Mouse (Mus musculus) ES-Bruce4 (cell line): Measurements from ENCODE around the gene Sox5. TPM values are rescaled to one million over a fixed set of nuclear protein-coding genes. Genes with fewer than 3 reads are reported as not detected.

Experiments
- H3K27ac ChIP-seq: 2 replicates; pipeline ENCODE4 v1.5.1; 2012; ENCODE audit warnings: low read length, inconsistent platforms; ENCODE audit not compliant: insufficient read depth
- H3K27me3 ChIP-seq: 2 replicates; pipeline ENCODE4 v1.6.1; 2012; ENCODE audit warnings: mild to moderate bottlenecking, low read length, inconsistent platforms; ENCODE audit not compliant: control insufficient read depth, poor library complexity, insufficient read depth, severe bottlenecking
- H3K36me3 ChIP-seq: 2 replicates; pipeline ENCODE4 v1.6.1; 2012; ENCODE audit warnings: inconsistent platforms, mild to moderate bottlenecking, low read length, moderate library complexity; ENCODE audit not compliant: control insufficient read depth, poor library complexity, insufficient read depth, severe bottlenecking
- H3K4me1 ChIP-seq: one replicate; pipeline ENCODE4 v1.8.1; 2011; ENCODE audit warnings: low read length; ENCODE audit not compliant: control insufficient read depth, insufficient read depth
- H3K4me3 ChIP-seq: 2 replicates; pipeline ENCODE4 v1.5.1; 2011; ENCODE audit warnings: low read depth, mild to moderate bottlenecking, low read length
- H3K9ac ChIP-seq: 2 replicates; pipeline ENCODE4 v1.6.1; 2012; ENCODE audit warnings: low read depth, mild to moderate bottlenecking, inconsistent platforms; ENCODE audit not compliant: poor library complexity, severe bottlenecking
- H3K9me3 ChIP-seq: replicated peaks from 2 replicates; pipeline ENCODE4 v1.6.1; 2012; ENCODE audit warnings: mild to moderate bottlenecking, low read length, inconsistent platforms; ENCODE audit not compliant: control insufficient read depth, poor library complexity, insufficient read depth, severe bottlenecking
- CTCF ChIP-seq: IDR thresholded peaks from one replicate; pipeline ENCODE4 v1.8.1; 2011; ENCODE audit warnings: low read depth, low read length
- EP300 ChIP-seq: IDR thresholded peaks from 2 replicates; pipeline ENCODE4 v1.6.1; 2011; ENCODE audit warnings: low read depth, low read length; ENCODE audit not compliant: insufficient read depth
- POLR2A ChIP-seq: IDR thresholded peaks from one replicate; pipeline ENCODE4 v1.8.1; 2011; ENCODE audit warnings: low read length; ENCODE audit not compliant: insufficient read depth
- polyA plus RNA-seq: library from polyadenylated mRNA; stranded (reverse); fragments of >200 nt; gene quantifications from 2 replicates; pipeline ENCODE4 v1.2.4, GENCODE M21; 2011; ENCODE audit warnings: low read depth; ENCODE audit not compliant: missing spikeins, insufficient read depth, insufficient read length

Sox5 gene
- polyA plus RNA-seq, 1 experiment = not detected

GRCm38 (mm10) chr6:143855421-143855820, 926.4 kb downstream of the Sox5 start:
- Histone ChIP-seq H3K27me3 (no peaks in the 10 kb centered on the region), H3K4me3 (no peak overlapping the region), H3K9ac (no peak overlapping the region), H3K4me1 (no peaks in the 10 kb centered on the region), H3K27ac (no peak overlapping the region), H3K9me3 (no peaks in the 10 kb centered on the region), H3K36me3 (no peaks in the 10 kb centered on the region)
- TF ChIP-seq POLR2A = no peak
- TF ChIP-seq EP300 = no peak
- no peak for TF ChIP-seq CTCF

GRCm38 (mm10) chr6:143854031-143854430, 927.7 kb downstream of the Sox5 start:
- TF ChIP-seq EP300 (no peak), CTCF (no peak), POLR2A (no peak)
- no peak overlapping the region for H3K4me3 ChIP-seq
- no peak overlapping the region for H3K9ac ChIP-seq
- no peaks in the 10 kb centered on the region for H3K4me1 ChIP-seq
- no peaks in the 10 kb centered on the region for H3K27me3 ChIP-seq
- H3K27ac ChIP-seq = no peak overlapping the region
- no peaks in the 10 kb centered on the region for H3K9me3 ChIP-seq
- H3K36me3 ChIP-seq = no peaks in the 10 kb centered on the region

DNA sequence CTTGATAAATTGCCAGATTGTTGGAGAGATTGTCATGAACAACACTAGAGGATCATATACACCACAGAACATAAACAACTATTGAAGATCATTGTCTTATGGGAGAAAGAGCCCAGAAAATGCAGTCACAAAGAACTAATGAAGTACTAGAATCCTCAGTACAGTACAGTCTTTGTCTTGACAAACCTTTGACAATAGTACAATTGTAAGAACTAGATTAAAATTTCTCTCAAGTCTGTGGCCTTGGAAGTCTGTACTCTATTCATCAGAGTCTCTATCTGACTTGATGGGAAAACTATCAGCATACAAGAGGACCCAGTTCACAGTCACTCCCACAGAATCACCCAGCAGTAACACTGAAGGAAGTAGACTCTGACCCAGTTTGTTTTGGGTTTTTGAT, 936.0 kb downstream of the Sox5 start:
- H3K27ac ChIP-seq = no peak overlapping the region
- H3K27me3 ChIP-seq = no peaks in the 10 kb centered on the region
- no peaks in the 10 kb centered on the region for H3K36me3 ChIP-seq
- no peak overlapping the region for H3K4me3 ChIP-seq
- no peaks in the 10 kb centered on the region for H3K9me3 ChIP-seq
- H3K9ac ChIP-seq = no peak overlapping the region
- no peaks in the 10 kb centered on the region for H3K4me1 ChIP-seq
- TF ChIP-seq EP300 = no peak
- no peak for TF ChIP-seq CTCF
- no peak for TF ChIP-seq POLR2A

- Histone ChIP-seq H3K4me1 (no peaks in the 10 kb centered on the region), H3K4me3 (no peak overlapping the region), H3K27me3 (no peaks in the 10 kb centered on the region), H3K36me3 (no peaks in the 10 kb centered on the region), H3K9me3 (no peaks in the 10 kb centered on the region), H3K9ac (no peak overlapping the region), H3K27ac (no peak overlapping the region)
- TF ChIP-seq EP300 = no peak
- no peak for TF ChIP-seq POLR2A
- no peak for TF ChIP-seq CTCF
Measured at GRCm38 (mm10) chr6:143844701-143844970, 937.1 kb downstream of the Sox5 start.

- TF ChIP-seq EP300 (no peak), CTCF (no peak), POLR2A (no peak)
- no peaks in the 10 kb centered on the region for H3K27me3 ChIP-seq
- no peak overlapping the region for H3K27ac ChIP-seq
- H3K4me1 ChIP-seq = no peaks in the 10 kb centered on the region
- no peaks in the 10 kb centered on the region for H3K9me3 ChIP-seq
- no peaks in the 10 kb centered on the region for H3K36me3 ChIP-seq
- no peak overlapping the region for H3K4me3 ChIP-seq
- no peak overlapping the region for H3K9ac ChIP-seq
Measured at GRCm38 (mm10) chr6:143843933-143844700, 937.7 kb downstream of the Sox5 start.

DNA sequence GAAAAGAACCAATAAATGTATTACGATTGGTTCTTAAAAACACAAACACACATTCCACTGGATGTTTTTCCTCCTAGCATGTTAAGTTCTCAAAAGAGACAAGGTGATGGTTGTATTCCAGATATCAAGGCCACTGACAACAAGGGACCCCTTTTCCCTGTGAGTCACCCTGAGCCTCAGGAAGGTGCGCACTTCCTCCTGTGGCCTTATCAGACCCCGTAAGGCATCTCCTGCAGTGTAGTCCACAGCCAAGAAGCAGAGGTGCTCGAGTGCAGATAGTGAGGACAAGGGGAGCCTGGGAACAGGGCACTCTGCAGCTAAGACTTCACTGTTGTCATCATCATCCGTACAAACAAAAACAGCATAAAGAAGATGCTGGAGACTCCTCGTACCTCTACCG, 939.8 kb downstream of the Sox5 start:
- Histone ChIP-seq H3K4me1 (no peaks in the 10 kb centered on the region), H3K9me3 (no peaks in the 10 kb centered on the region), H3K4me3 (no peak overlapping the region), H3K27me3 (no peaks in the 10 kb centered on the region), H3K36me3 (no peaks in the 10 kb centered on the region), H3K27ac (no peak overlapping the region), H3K9ac (no peak overlapping the region)
- no peak for TF ChIP-seq EP300
- no peak for TF ChIP-seq CTCF
- TF ChIP-seq POLR2A = no peak
